Mouse (Mus musculus): Measurements from ENCODE around the gene Ddx11. TPM values are rescaled to one million over a fixed set of nuclear protein-coding genes. Genes with fewer than 3 reads are reported as not detected.

Gene Ddx11
- polyA plus RNA-seq, 1 experiment from 2014 or later: 30.2 TPM

GRCm38 (mm10) chr17:66100566-66101379, 22.5 kb upstream of the Ddx11 start:
- under 1% methylated on average over 41 of the region's 41 CpGs for WGBS
- Histone ChIP-seq H3K36me3 (replicated peaks) (no peaks in the 10 kb centered on the region), H3K4me3 (replicated peaks) (peak overlapping the region; percentile 57), H3K27me3 (no peaks in the 10 kb centered on the region), H3K9me3 (no peaks in the 10 kb centered on the region), H3K4me2 (peak overlapping the region; percentile 78), H3K27ac (peak overlapping the region; percentile 93), H3K4me1 (peaks cover 20% of the 10 kb centered on the region), H3K9ac (peak overlapping the region; percentile 92)
- ATAC-seq (ENCODE audit: low FRiP score): no peak

GRCm38 (mm10) chr17:66101380-66102330, 21.7 kb upstream of the Ddx11 start, which contains the start of gene Ndufv2:
Gene Ndufv2 (minus strand): TSS chr17:66101559.
- peak within 1 kb of the TSS; percentile 78 for H3K4me2 ChIP-seq
- H3K9me3 ChIP-seq: no peaks in the 10 kb centered on the region
- no peaks in the 10 kb centered on the region for H3K36me3 ChIP-seq (replicated peaks)
- peak within 1 kb of the TSS; percentile 57 for H3K4me3 ChIP-seq (replicated peaks)
- H3K9ac ChIP-seq: peak within 1 kb of the TSS; percentile 92
- H3K27ac ChIP-seq: peak within 1 kb of the TSS; percentile 93
- H3K27me3 ChIP-seq: no peaks in the 10 kb centered on the region
- ATAC-seq (ENCODE audit: low FRiP score): peak; percentile 99
- H3K4me1 ChIP-seq: peaks cover 20% of the 10 kb centered on the region
- WGBS: 1% methylated on average over 67 of the region's 67 CpGs

GRCm38 (mm10) chr17:66104076-66104475, 19.2 kb upstream of the Ddx11 start:
- no peaks in the 10 kb centered on the region for H3K27me3 ChIP-seq
- H3K36me3 ChIP-seq (replicated peaks): no peaks in the 10 kb centered on the region
- no peak overlapping the region for H3K9ac ChIP-seq
- 88% methylated on average over 7 of the region's 7 CpGs for WGBS
- H3K4me2 ChIP-seq: no peak overlapping the region
- H3K27ac ChIP-seq: no peak overlapping the region
- H3K4me1 ChIP-seq: peaks cover 15% of the 10 kb centered on the region
- ATAC-seq (ENCODE audit: low FRiP score): no peak
- no peaks in the 10 kb centered on the region for H3K9me3 ChIP-seq
- no peak overlapping the region for H3K4me3 ChIP-seq (replicated peaks)

- Histone ChIP-seq H3K36me3 (replicated peaks) (no peaks in the 10 kb centered on the region), H3K9ac (no peak overlapping the region), H3K27me3 (no peaks in the 10 kb centered on the region), H3K4me1 (peaks cover 5% of the 10 kb centered on the region; the same call in 1 of the 2 replicates), H3K4me3 (replicated peaks) (no peak overlapping the region), H3K27ac (no peak overlapping the region), H3K4me2 (no peak overlapping the region), H3K9me3 (no peaks in the 10 kb centered on the region)
- no peak for ATAC-seq (ENCODE audit: low FRiP score)
- 55% methylated on average over 10 of the region's 10 CpGs for WGBS
Measured at GRCm38 (mm10) chr17:66106601-66107267, 16.6 kb upstream of the Ddx11 start.

GRCm38 (mm10) chr17:66107466-66107865, 15.9 kb upstream of the Ddx11 start:
- Histone ChIP-seq H3K27me3 (no peaks in the 10 kb centered on the region), H3K9ac (no peak overlapping the region), H3K36me3 (replicated peaks) (no peaks in the 10 kb centered on the region), H3K9me3 (no peaks in the 10 kb centered on the region), H3K4me1 (peaks cover 11% of the 10 kb centered on the region), H3K4me3 (replicated peaks) (no peak overlapping the region), H3K27ac (no peak overlapping the region), H3K4me2 (no peak overlapping the region)
- ATAC-seq (ENCODE audit: low FRiP score): no peak
- WGBS: 70% methylated on average over 8 of the region's 8 CpGs

GRCm38 (mm10) chr17:66108198-66108597, 15.1 kb upstream of the Ddx11 start:
- WGBS: 79% methylated on average over 4 of the region's 4 CpGs
- no peaks in the 10 kb centered on the region for H3K9me3 ChIP-seq
- no peak overlapping the region for H3K4me2 ChIP-seq
- H3K27me3 ChIP-seq: no peaks in the 10 kb centered on the region
- ATAC-seq (ENCODE audit: low FRiP score): no peak
- no peaks in the 10 kb centered on the region for H3K36me3 ChIP-seq (replicated peaks)
- H3K4me3 ChIP-seq (replicated peaks): no peak overlapping the region
- H3K27ac ChIP-seq: no peak overlapping the region
- H3K9ac ChIP-seq: no peak overlapping the region
- H3K4me1 ChIP-seq: peaks cover 14% of the 10 kb centered on the region

- H3K9ac ChIP-seq: peak overlapping the region; percentile 79; the same call in 1 of the 2 replicates
- H3K4me2 ChIP-seq: peak overlapping the region; percentile 64
- peaks cover 14% of the 10 kb centered on the region for H3K4me1 ChIP-seq
- H3K27me3 ChIP-seq: no peaks in the 10 kb centered on the region
- H3K27ac ChIP-seq: 0 out of 2 replicates have a peak overlapping the region, but pooled peaks have one; percentile 19
- H3K36me3 ChIP-seq (replicated peaks): peaks cover 21% of the 10 kb centered on the region
- no peaks in the 10 kb centered on the region for H3K9me3 ChIP-seq
- peak; percentile 27; the same call in 1 of the 2 replicates for ATAC-seq (ENCODE audit: low FRiP score)
- peak overlapping the region; percentile 85 for H3K4me3 ChIP-seq (replicated peaks)
- 62% methylated on average over 6 of the region's 6 CpGs for WGBS
Measured at GRCm38 (mm10) chr17:66110746-66111145, 12.6 kb upstream of the Ddx11 start.

- under 1% methylated on average over 39 of the region's 41 CpGs for WGBS
- H3K9ac ChIP-seq: peak within 1 kb of the TSS; percentile 79
- peak; percentile 99 for ATAC-seq (ENCODE audit: low FRiP score)
- H3K9me3 ChIP-seq: no peaks in the 10 kb centered on the region
- peaks cover 14% of the 10 kb centered on the region for H3K4me1 ChIP-seq
- no peaks in the 10 kb centered on the region for H3K27me3 ChIP-seq
- H3K36me3 ChIP-seq (replicated peaks): peaks cover 29% of the 10 kb centered on the region
- H3K27ac ChIP-seq: peak within 1 kb of the TSS; percentile 75; the same call in 1 of the 2 replicates
- H3K4me2 ChIP-seq: peak within 1 kb of the TSS; percentile 64
- peak within 1 kb of the TSS; percentile 85 for H3K4me3 ChIP-seq (replicated peaks)
Measured at GRCm38 (mm10) chr17:66111402-66111959, 11.8 kb upstream of the Ddx11 start, which contains the start of gene Washc1. Gene Washc1 (plus strand): TSS chr17:66111545.

GRCm38 (mm10) chr17:66112166-66112565, 11.2 kb upstream of the Ddx11 start:
- peaks cover 14% of the 10 kb centered on the region for H3K4me1 ChIP-seq
- 53% methylated on average over 4 of the region's 4 CpGs for WGBS
- no peak overlapping the region for H3K27ac ChIP-seq
- H3K4me2 ChIP-seq: peak overlapping the region; percentile 64
- no peak for ATAC-seq (ENCODE audit: low FRiP score)
- H3K9me3 ChIP-seq: no peaks in the 10 kb centered on the region
- H3K36me3 ChIP-seq (replicated peaks): peaks cover 35% of the 10 kb centered on the region
- no peaks in the 10 kb centered on the region for H3K27me3 ChIP-seq
- peak overlapping the region; percentile 85 for H3K4me3 ChIP-seq (replicated peaks)
- H3K9ac ChIP-seq: peak overlapping the region; percentile 79

GRCm38 (mm10) chr17:66118991-66119390, 4.3 kb upstream of the Ddx11 start:
- Histone ChIP-seq H3K4me2 (no peak overlapping the region), H3K4me3 (replicated peaks) (no peak overlapping the region), H3K27me3 (no peaks in the 10 kb centered on the region), H3K9ac (no peak overlapping the region), H3K36me3 (replicated peaks) (peaks cover 65% of the 10 kb centered on the region), H3K4me1 (peaks cover 3% of the 10 kb centered on the region), H3K27ac (no peak overlapping the region), H3K9me3 (no peaks in the 10 kb centered on the region)
- 88% methylated on average over 8 of the region's 8 CpGs for WGBS
- no peak for ATAC-seq (ENCODE audit: low FRiP score)

- no peak overlapping the region for H3K9ac ChIP-seq
- no peaks in the 10 kb centered on the region for H3K27me3 ChIP-seq
- no peak for ATAC-seq (ENCODE audit: low FRiP score)
- H3K4me1 ChIP-seq: peaks cover 14% of the 10 kb centered on the region
- H3K36me3 ChIP-seq (replicated peaks): peaks cover 48% of the 10 kb centered on the region
- WGBS: 86% methylated on average over 1 of the region's 1 CpGs
- H3K4me2 ChIP-seq: no peak overlapping the region
- H3K4me3 ChIP-seq (replicated peaks): no peak overlapping the region
- H3K9me3 ChIP-seq: no peaks in the 10 kb centered on the region
- H3K27ac ChIP-seq: no peak overlapping the region
Measured at GRCm38 (mm10) chr17:66120701-66121100, 2.6 kb upstream of the Ddx11 start.

Data from forebrain, embryonic 12.5 days (tissue).